Mouse (Mus musculus) cerebellum, adult 2 months (tissue): ENCODE measurements around the gene Slc44a5.

Source experiments
- CTCF ChIP-seq: fragments of 200-500 bp; IDR thresholded peaks from 2 replicates; pipeline ENCODE4 v1.5.1; 2011; ENCODE audit warnings: low read depth, mild to moderate bottlenecking, control low read depth, low read length, moderate library complexity, borderline replicate concordance; ENCODE audit not compliant: insufficient read depth
- POLR2A ChIP-seq: fragments of 200-500 bp; IDR thresholded peaks from 2 replicates; pipeline ENCODE4 v1.6.1; 2011; ENCODE audit warnings: low read length, control low read depth, borderline replicate concordance; ENCODE audit not compliant: insufficient read depth

- TF ChIP-seq CTCF (no peak), POLR2A (no peak)
These were observed 204.5 kb downstream of the Slc44a5 start for GRCm38 (mm10) chr3:154177665-154178305.
